Comparison of ENCODE assay signal across 8 mouse cellular contexts in genomic region chr3:100488251-100489132, GRCm38 (mm10). TPM values are rescaled to one million over a fixed set of nuclear protein-coding genes. Genes with fewer than 3 reads are reported as not detected.
DNase-seq lines count a peak whose midpoint lies in the region; ATAC-seq and TF ChIP-seq lines count a peak whose summit lies in the region.

No protein-coding gene starts in this region.

- peak overlapping the region; percentile 58 for H3K4me3 ChIP-seq in hindbrain, postnatal 0 days (ENCODE audit: low read length)
- H3K4me3 ChIP-seq in limb, embryonic 10.5 days = peak overlapping the region; percentile 76
- H3K4me3 ChIP-seq in midbrain, embryonic 10.5 days = peak overlapping the region; percentile 81

- WGBS in hindbrain, postnatal 0 days = under 1% methylated on average over 58 of the region's 66 CpGs
- under 1% methylated on average over 65 of the region's 66 CpGs for WGBS in limb, embryonic 10.5 days
- WGBS in midbrain, embryonic 10.5 days = under 1% methylated on average over 66 of the region's 66 CpGs

- H3K9ac ChIP-seq in hindbrain, postnatal 0 days (replicated peaks; ENCODE audit: low read length) = peak overlapping the region; percentile 31

- H3K27ac ChIP-seq in hindbrain, postnatal 0 days = no peak overlapping the region
- H3K27ac ChIP-seq in limb, embryonic 10.5 days = peak overlapping the region; percentile 87
- H3K27ac ChIP-seq in midbrain, embryonic 10.5 days (replicated peaks) = peak overlapping the region; percentile 84

- H3K27me3 ChIP-seq in hindbrain, postnatal 0 days (ENCODE audit: insufficient read depth, low read length) = peaks cover 10% of the 10 kb centered on the region
- H3K27me3 ChIP-seq in limb, embryonic 10.5 days (ENCODE audit: low read depth, poor library complexity, severe bottlenecking) = peaks cover 60% of the 10 kb centered on the region
- peaks cover 60% of the 10 kb centered on the region for H3K27me3 ChIP-seq in midbrain, embryonic 10.5 days (ENCODE audit: low read depth, poor library complexity, severe bottlenecking)

- ATAC-seq in common myeloid progenitor, adult 5-6 weeks (replicated peaks; ENCODE audit: low read depth, poor library complexity, severe bottlenecking) = peak; percentile 53
- peak; percentile 44 for ATAC-seq in hindbrain, postnatal 0 days

- H3K9me3 ChIP-seq in hindbrain, postnatal 0 days (ENCODE audit: low read length) = no peaks in the 10 kb centered on the region
- no peaks in the 10 kb centered on the region for H3K9me3 ChIP-seq in limb, embryonic 10.5 days (replicated peaks)
- no peaks in the 10 kb centered on the region for H3K9me3 ChIP-seq in midbrain, embryonic 10.5 days (replicated peaks)

- H3K4me2 ChIP-seq in hindbrain, postnatal 0 days (ENCODE audit: low read depth, low read length) = peak overlapping the region; percentile 99

- H3K36me3 ChIP-seq in hindbrain, postnatal 0 days (ENCODE audit: insufficient read depth, low read length) = no peaks in the 10 kb centered on the region
- H3K36me3 ChIP-seq in limb, embryonic 10.5 days = no peaks in the 10 kb centered on the region
- no peaks in the 10 kb centered on the region for H3K36me3 ChIP-seq in midbrain, embryonic 10.5 days

- peak; percentile 72 to 74 for DNase-seq in adrenal gland, adult 18-20 months (ENCODE audit: low spot score in 2 of 2)
- DNase-seq in gastrocnemius, postnatal 10 days = peak; percentile 79
- DNase-seq in hindbrain, postnatal 0 days (ENCODE audit: low spot score) = peak; percentile 40
- DNase-seq in limb, embryonic 10.5 days (ENCODE audit: low spot score) = peak; percentile 62
- DNase-seq in midbrain, embryonic 10.5 days (ENCODE audit: low spot score) = peak; percentile 61
- DNase-seq in spleen, adult 12 weeks (ENCODE audit: low spot score) = peak; percentile 69
- no peak for DNase-seq in adipocyte (ENCODE audit: low spot score)

- no peak for TF ChIP-seq CTCF in hindbrain, postnatal 0 days (IDR thresholded peaks at IDR 0.05; ENCODE audit: low read depth)

- H3K4me1 ChIP-seq in hindbrain, postnatal 0 days (ENCODE audit: insufficient read depth, low read length) = peaks cover 6% of the 10 kb centered on the region; the same call in 1 of the 2 replicates
- peaks cover 35% of the 10 kb centered on the region for H3K4me1 ChIP-seq in limb, embryonic 10.5 days
- H3K4me1 ChIP-seq in midbrain, embryonic 10.5 days = peaks cover 37% of the 10 kb centered on the region

RNA-seq across cellular contexts. Expression of gene Tent5c, which starts 0.6 kb away (rescaled TPM):
- total RNA-seq in adrenal gland, adult 18-20 months (2021) = 10 to 100 TPM in 1 of 2 experiments, 1 to 10 TPM in 1; 7.1 to 19.1 TPM
- total RNA-seq in common myeloid progenitor, adult 5-6 weeks (2017) = 2.9 and 4.2 TPM in 2 replicates
- 1 to 10 TPM; 6.0 to 8.8 TPM for total RNA-seq in gastrocnemius, postnatal 10 days (2021)
- total RNA-seq in hindbrain, postnatal 0 days (2014; rRNA removed) = 2.9 and 3.7 TPM in 2 replicates
- polyA plus RNA-seq in hindbrain, postnatal 0 days (2015; fragmentation: Nextera tagmentation; extraction: Ambion mirVana) = 1.1 and 1.2 TPM in 2 replicates
- 1.0 and 2.0 TPM in 2 replicates for polyA plus RNA-seq in limb, embryonic 10.5 days (2016; fragmentation: Nextera tagmentation; extraction: Ambion mirVana)
- polyA plus RNA-seq in midbrain, embryonic 10.5 days (2016; fragmentation: Nextera tagmentation; extraction: Ambion mirVana) = 1.6 and 1.8 TPM in 2 replicates
